Mouse (Mus musculus): ENCODE results near the gene Taf5l.

- TF ChIP-seq CTCF (IDR thresholded peaks at IDR 0.05) (no peak), EP300 (IDR thresholded peaks at IDR 0.05) (no peak)
Measured at GRCm38 (mm10) chr8:123980239-123980638, 41.0 kb downstream of the Taf5l start.
